Comparison of ENCODE assay signal across 20 mouse cellular contexts in the genomic region with DNA sequence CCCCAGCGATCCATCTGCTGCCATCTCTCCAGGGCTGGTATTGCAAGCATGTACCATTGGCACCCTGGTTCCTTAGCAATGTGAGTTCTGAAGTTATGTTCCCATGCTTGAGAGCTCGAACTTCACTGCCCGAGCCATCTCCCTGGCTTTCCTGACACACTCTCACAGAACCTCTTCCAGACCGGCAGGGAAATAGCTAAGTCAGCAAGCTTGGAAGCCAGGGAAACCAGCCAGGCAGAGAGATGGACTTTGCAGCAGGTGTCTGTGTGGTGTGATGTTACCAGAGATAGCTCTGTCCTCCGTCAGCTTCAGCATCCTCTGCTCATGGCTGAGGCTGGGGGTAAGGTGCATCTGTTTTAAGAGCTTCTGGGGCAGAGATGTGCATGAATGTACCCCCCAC. TPM values are rescaled to one million over a fixed set of nuclear protein-coding genes. Genes with fewer than 3 reads are reported as not detected.
"Had no signal": no experiment of that assay in that cellular context is flagged by ENCODE, and none has a peak within 500 bp of the region (broad histone marks: within the 10 kb centered on the region; RNA-seq: fewer than 3 reads in every experiment).

No protein-coding gene starts in this region.

- H3K27me3 ChIP-seq: midbrain, embryonic 12.5 days; neural tube, embryonic 13.5 days; neural tube, embryonic 15.5 days had no signal

- H3K4me3 ChIP-seq: midbrain, embryonic 10.5 days; midbrain, embryonic 12.5 days; myocyte; neural tube, embryonic 13.5 days; neural tube, embryonic 15.5 days had no signal

- DNase-seq: lung, embryonic 14.5 days; lung, postnatal 10 days; lung, postnatal 4 days; midbrain, embryonic 14.5 days; retina, postnatal 1 day; right cerebral cortex, adult 18-20 months; right cerebral cortex, postnatal 25 days; right cerebral cortex, postnatal 4 days; spleen, adult 18-20 months; thymus, adult 18-20 months; thymus, postnatal 14 days; thymus, postnatal 36 days had no signal

- H3K36me3 ChIP-seq: midbrain, embryonic 10.5 days; midbrain, embryonic 12.5 days; neural tube, embryonic 13.5 days; neural tube, embryonic 15.5 days had no signal

- H3K27ac ChIP-seq: midbrain, embryonic 10.5 days; midbrain, embryonic 12.5 days; neural tube, embryonic 13.5 days; neural tube, embryonic 15.5 days had no signal

- H3K4me1 ChIP-seq: midbrain, embryonic 10.5 days; midbrain, embryonic 12.5 days; neural tube, embryonic 13.5 days; neural tube, embryonic 15.5 days had no signal

RNA-seq across cellular contexts. Expression of gene Gpr39, which starts 41.1 kb away (rescaled TPM):
- total RNA-seq: megakaryocyte, adult 5-6 weeks; megakaryocyte-erythroid progenitor cell, adult 5-6 weeks had no signal
- polyA plus RNA-seq: midbrain, embryonic 10.5 days; midbrain, embryonic 12.5 days; midbrain, embryonic 14.5 days; neural tube, embryonic 11.5 days; neural tube, embryonic 13.5 days had no signal
